Mouse (Mus musculus) heart, embryonic 10.5 days (tissue): ENCODE measurements around the gene Chd1. TPM values are rescaled to one million over a fixed set of nuclear protein-coding genes. Genes with fewer than 3 reads are reported as not detected.
"Not testable (repeated sequence)": the region's sequence is repeated elsewhere in the genome, so short reads cannot be mapped to it uniquely, and the experiment has no call there.

Experiments used
- DNase-seq: peaks from one replicate; pipeline ENCODE4 v3.0.0-alpha.2; 2017; ENCODE audit warnings: low spot score
- H3K27ac ChIP-seq: fragments of 300-500 bp; sonication (generic); 2 replicates; pipeline ENCODE4 v1.5.1; 2016; ENCODE audit warnings: mild to moderate bottlenecking
- H3K27me3 ChIP-seq: fragments of 300-500 bp; sonication (generic); 2 replicates; pipeline ENCODE4 v1.6.1; 2016; ENCODE audit warnings: mild to moderate bottlenecking; ENCODE audit not compliant: poor library complexity, insufficient read depth, severe bottlenecking
- H3K36me3 ChIP-seq: fragments of 300-500 bp; sonication (generic); 2 replicates; pipeline ENCODE4 v1.6.1; 2016; ENCODE audit warnings: mild to moderate bottlenecking, moderate library complexity
- H3K4me1 ChIP-seq: fragments of 300-500 bp; sonication (generic); 2 replicates; pipeline ENCODE4 v1.6.1; 2016; ENCODE audit warnings: mild to moderate bottlenecking
- H3K4me3 ChIP-seq: fragments of 300-500 bp; sonication (generic); 2 replicates; pipeline ENCODE4 v1.5.1; 2016; ENCODE audit warnings: mild to moderate bottlenecking, moderate library complexity
- H3K9me3 ChIP-seq: fragments of 300-500 bp; sonication (generic); 2 replicates; pipeline ENCODE4 v1.6.1; 2016; ENCODE audit warnings: mild to moderate bottlenecking, moderate library complexity
- WGBS: fragments of 180-500 bp; shearing (Covaris S2); methylation state at CpG from one replicate; pipeline ENCODE4 v1.1.7; 2016; 5-methylcytosine and 5-hydroxymethylcytosine counted together
- polyA plus RNA-seq: library from polyadenylated mRNA; unstranded; fragments of >200 nt; fragmentation: Nextera tagmentation; extraction: Ambion mirVana; gene quantifications from 2 replicates; pipeline ENCODE4 v1.2.1, GENCODE M21; 2016

Gene Chd1
- polyA plus RNA-seq, 1 experiment from 2014 or later = 33.0 TPM

- no peak for DNase-seq
- peaks cover 75% of the 10 kb centered on the region for H3K36me3 ChIP-seq
- H3K27ac ChIP-seq = no peak overlapping the region
- H3K27me3 ChIP-seq = no peaks in the 10 kb centered on the region
- no peaks in the 10 kb centered on the region for H3K9me3 ChIP-seq
- H3K4me3 ChIP-seq = no peak overlapping the region
- no peaks in the 10 kb centered on the region for H3K4me1 ChIP-seq
- 86% methylated on average over 11 of the region's 11 CpGs for WGBS
Measured at GRCm38 (mm10) chr17:15746696-15747095, 41.9 kb downstream of the Chd1 start.

GRCm38 (mm10) chr17:15748022-15748421 lies 43.3 kb downstream of the Chd1 start:
- H3K27ac ChIP-seq = no peak overlapping the region
- no peaks in the 10 kb centered on the region for H3K27me3 ChIP-seq
- WGBS = 93% methylated on average over 6 of the region's 6 CpGs
- H3K36me3 ChIP-seq = peaks cover 83% of the 10 kb centered on the region
- no peak overlapping the region for H3K4me3 ChIP-seq
- no peaks in the 10 kb centered on the region for H3K4me1 ChIP-seq
- no peak for DNase-seq
- H3K9me3 ChIP-seq = no peaks in the 10 kb centered on the region

- not testable (repeated sequence) for H3K4me3 ChIP-seq, H3K27ac ChIP-seq, DNase-seq, H3K27me3 ChIP-seq, H3K4me1 ChIP-seq, H3K9me3 ChIP-seq
- H3K36me3 ChIP-seq = peaks cover 85% of the 10 kb centered on the region
- 88% methylated on average over 5 of the region's 5 CpGs for WGBS
Measured at GRCm38 (mm10) chr17:15751264-15751663, 46.5 kb downstream of the Chd1 start.

- Histone ChIP-seq H3K36me3 (peaks cover 83% of the 10 kb centered on the region), H3K4me3 (no peak overlapping the region), H3K27me3 (no peaks in the 10 kb centered on the region), H3K4me1 (no peaks in the 10 kb centered on the region), H3K9me3 (no peaks in the 10 kb centered on the region), H3K27ac (no peak overlapping the region)
- no peak for DNase-seq
- WGBS = 91% methylated on average over 8 of the region's 8 CpGs
Measured at GRCm38 (mm10) chr17:15761191-15761590, 56.4 kb downstream of the Chd1 start.

- Histone ChIP-seq H3K27me3 (no peaks in the 10 kb centered on the region), H3K9me3 (no peaks in the 10 kb centered on the region), H3K4me1 (no peaks in the 10 kb centered on the region), H3K27ac (no peak overlapping the region), H3K36me3 (peaks cover 68% of the 10 kb centered on the region), H3K4me3 (no peak overlapping the region)
- DNase-seq = no peak
- 91% methylated on average over 7 of the region's 7 CpGs for WGBS
Measured at GRCm38 (mm10) chr17:15769081-15769724, 64.4 kb downstream of the Chd1 start.

- Histone ChIP-seq H3K36me3 (peaks cover 27% of the 10 kb centered on the region), H3K9me3 (no peaks in the 10 kb centered on the region), H3K27me3 (no peaks in the 10 kb centered on the region), H3K4me3 (no peak overlapping the region), H3K27ac (no peak overlapping the region), H3K4me1 (no peaks in the 10 kb centered on the region)
- 89% methylated on average over 6 of the region's 6 CpGs for WGBS
- DNase-seq = no peak
Measured at GRCm38 (mm10) chr17:15773956-15774355, 69.2 kb downstream of the Chd1 start.

GRCm38 (mm10) chr17:15774565-15775215 lies 69.9 kb downstream of the Chd1 start:
- no peak for DNase-seq
- Histone ChIP-seq H3K4me3 (no peak overlapping the region), H3K4me1 (no peaks in the 10 kb centered on the region), H3K9me3 (no peaks in the 10 kb centered on the region), H3K36me3 (peaks cover 20% of the 10 kb centered on the region), H3K27ac (no peak overlapping the region), H3K27me3 (no peaks in the 10 kb centered on the region)
- 83% methylated on average over 5 of the region's 5 CpGs for WGBS

GRCm38 (mm10) chr17:15776349-15776748 lies 71.6 kb downstream of the Chd1 start:
- WGBS = 72% methylated on average over 5 of the region's 5 CpGs
- no peaks in the 10 kb centered on the region for H3K27me3 ChIP-seq
- H3K36me3 ChIP-seq = peaks cover 3% of the 10 kb centered on the region; the same call in 1 of the 2 replicates
- no peaks in the 10 kb centered on the region for H3K4me1 ChIP-seq
- H3K27ac ChIP-seq = no peak overlapping the region
- H3K4me3 ChIP-seq = no peak overlapping the region
- no peaks in the 10 kb centered on the region for H3K9me3 ChIP-seq
- DNase-seq = no peak

- DNase-seq = no peak
- H3K27ac ChIP-seq = no peak overlapping the region
- WGBS = 84% methylated on average over 6 of the region's 6 CpGs
- H3K27me3 ChIP-seq = no peaks in the 10 kb centered on the region
- no peaks in the 10 kb centered on the region for H3K4me1 ChIP-seq
- no peak overlapping the region for H3K4me3 ChIP-seq
- no peaks in the 10 kb centered on the region for H3K9me3 ChIP-seq
- no peaks in the 10 kb centered on the region for H3K36me3 ChIP-seq
Measured at GRCm38 (mm10) chr17:15777979-15778378, 73.2 kb downstream of the Chd1 start.

GRCm38 (mm10) chr17:15787036-15787435 lies 82.3 kb downstream of the Chd1 start:
- no peak for DNase-seq
- no peaks in the 10 kb centered on the region for H3K9me3 ChIP-seq
- no peak overlapping the region for H3K27ac ChIP-seq
- no peaks in the 10 kb centered on the region for H3K4me1 ChIP-seq
- no peak overlapping the region for H3K4me3 ChIP-seq
- no peaks in the 10 kb centered on the region for H3K36me3 ChIP-seq
- no peaks in the 10 kb centered on the region for H3K27me3 ChIP-seq
- 16% methylated on average over 3 of the region's 3 CpGs for WGBS

- H3K27me3 ChIP-seq = no peaks in the 10 kb centered on the region
- DNase-seq = no peak
- 75% methylated on average over 8 of the region's 8 CpGs for WGBS
- H3K4me3 ChIP-seq = no peak overlapping the region
- H3K4me1 ChIP-seq = no peaks in the 10 kb centered on the region
- H3K27ac ChIP-seq = no peak overlapping the region
- H3K9me3 ChIP-seq = no peaks in the 10 kb centered on the region
- no peaks in the 10 kb centered on the region for H3K36me3 ChIP-seq
Measured at GRCm38 (mm10) chr17:15790716-15791115, 85.9 kb downstream of the Chd1 start.

GRCm38 (mm10) chr17:15799195-15799793 lies 94.5 kb downstream of the Chd1 start:
- H3K4me3 ChIP-seq = no peak overlapping the region
- no peaks in the 10 kb centered on the region for H3K4me1 ChIP-seq
- H3K27ac ChIP-seq = no peak overlapping the region
- H3K27me3 ChIP-seq = no peaks in the 10 kb centered on the region
- 72% methylated on average over 3 of the region's 3 CpGs for WGBS
- H3K9me3 ChIP-seq = no peaks in the 10 kb centered on the region
- DNase-seq = no peak
- no peaks in the 10 kb centered on the region for H3K36me3 ChIP-seq

GRCm38 (mm10) chr17:15804008-15804812 lies 99.4 kb downstream of the Chd1 start:
- Histone ChIP-seq H3K9me3 (no peaks in the 10 kb centered on the region), H3K36me3 (peaks cover 14% of the 10 kb centered on the region), H3K4me3 (no peak overlapping the region), H3K4me1 (peaks cover 16% of the 10 kb centered on the region), H3K27me3 (no peaks in the 10 kb centered on the region), H3K27ac (no peak overlapping the region)
- 48% methylated on average over 15 of the region's 15 CpGs for WGBS
- DNase-seq = no peak
